Mouse (Mus musculus): ENCODE measurements around the gene Prlr. TPM values are rescaled to one million over a fixed set of nuclear protein-coding genes. Genes with fewer than 3 reads are reported as not detected.

Prlr gene
- polyA plus RNA-seq, 1 experiment from 2014 or later, result 1.5 TPM

DNA sequence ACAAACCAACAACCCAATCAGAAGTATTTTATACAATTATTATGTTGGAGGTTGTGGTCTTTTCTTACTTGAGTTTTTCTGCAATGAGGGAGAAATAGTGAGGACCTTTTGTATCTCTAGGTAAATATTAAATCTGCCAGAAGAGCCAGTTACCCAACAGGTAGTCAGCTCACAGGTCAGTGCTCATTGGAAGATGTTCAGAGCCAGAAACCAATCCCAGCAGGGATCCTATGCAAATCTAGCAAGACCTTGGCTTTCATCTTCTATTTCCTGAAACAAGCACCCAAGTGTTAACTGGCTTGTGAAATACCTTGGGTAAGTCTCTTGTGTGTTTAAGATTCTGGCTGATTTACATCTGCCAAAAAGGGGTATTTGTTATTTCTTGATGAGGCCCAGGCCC, 99.3 kb downstream of the Prlr start:
- no peaks in the 10 kb centered on the region for H3K27me3 ChIP-seq
- no peak overlapping the region for H3K4me2 ChIP-seq (replicated peaks)
- no peak overlapping the region for H3K27ac ChIP-seq (replicated peaks)
- H3K4me3 ChIP-seq (replicated peaks), result no peak overlapping the region
- H3K4me1 ChIP-seq, result no peaks in the 10 kb centered on the region
- no peak overlapping the region for H3K9ac ChIP-seq
- no peaks in the 10 kb centered on the region for H3K9me3 ChIP-seq (replicated peaks)
- H3K36me3 ChIP-seq, result no peaks in the 10 kb centered on the region
- no peak for ATAC-seq (ENCODE audit: insufficient number of reproducible peaks, low FRiP score, low TSS enrichment, low read depth)

- H3K9me3 ChIP-seq (replicated peaks), result no peaks in the 10 kb centered on the region
- no peak for ATAC-seq (ENCODE audit: insufficient number of reproducible peaks, low FRiP score, low TSS enrichment, low read depth)
These were observed 100.4 kb downstream of the Prlr start for GRCm38 (mm10) chr15:10277461-10277860.

GRCm38 (mm10) chr15:10281546-10281945, 104.5 kb downstream of the Prlr start:
- no peak overlapping the region for H3K4me2 ChIP-seq (replicated peaks)
- no peak overlapping the region for H3K27ac ChIP-seq (replicated peaks)
- H3K4me3 ChIP-seq (replicated peaks), result no peak overlapping the region
- H3K27me3 ChIP-seq, result no peaks in the 10 kb centered on the region
- no peak for ATAC-seq (ENCODE audit: insufficient number of reproducible peaks, low FRiP score, low TSS enrichment, low read depth)
- H3K9ac ChIP-seq, result no peak overlapping the region
- no peaks in the 10 kb centered on the region for H3K9me3 ChIP-seq (replicated peaks)
- H3K4me1 ChIP-seq, result no peaks in the 10 kb centered on the region
- 89% methylated on average over 5 of the region's 5 CpGs for WGBS
- no peaks in the 10 kb centered on the region for H3K36me3 ChIP-seq

More at GRCm38 (mm10) chr15:10277461-10277860, 100.4 kb downstream of the Prlr start:
- Histone ChIP-seq H3K9ac (no peak overlapping the region), H3K4me1 (no peaks in the 10 kb centered on the region), H3K27ac (replicated peaks) (no peak overlapping the region), H3K4me2 (replicated peaks) (no peak overlapping the region), H3K27me3 (no peaks in the 10 kb centered on the region), H3K4me3 (replicated peaks) (no peak overlapping the region), H3K36me3 (no peaks in the 10 kb centered on the region)
- WGBS, result 69% methylated on average over 4 of the region's 4 CpGs

GRCm38 (mm10) chr15:10283661-10284060, 106.6 kb downstream of the Prlr start:
- Histone ChIP-seq H3K36me3 (no peaks in the 10 kb centered on the region), H3K4me2 (replicated peaks) (no peak overlapping the region), H3K9ac (no peak overlapping the region), H3K9me3 (replicated peaks) (no peaks in the 10 kb centered on the region), H3K27ac (replicated peaks) (no peak overlapping the region), H3K27me3 (no peaks in the 10 kb centered on the region), H3K4me1 (no peaks in the 10 kb centered on the region), H3K4me3 (replicated peaks) (no peak overlapping the region)
- ATAC-seq (ENCODE audit: insufficient number of reproducible peaks, low FRiP score, low TSS enrichment, low read depth), result no peak

DNA sequence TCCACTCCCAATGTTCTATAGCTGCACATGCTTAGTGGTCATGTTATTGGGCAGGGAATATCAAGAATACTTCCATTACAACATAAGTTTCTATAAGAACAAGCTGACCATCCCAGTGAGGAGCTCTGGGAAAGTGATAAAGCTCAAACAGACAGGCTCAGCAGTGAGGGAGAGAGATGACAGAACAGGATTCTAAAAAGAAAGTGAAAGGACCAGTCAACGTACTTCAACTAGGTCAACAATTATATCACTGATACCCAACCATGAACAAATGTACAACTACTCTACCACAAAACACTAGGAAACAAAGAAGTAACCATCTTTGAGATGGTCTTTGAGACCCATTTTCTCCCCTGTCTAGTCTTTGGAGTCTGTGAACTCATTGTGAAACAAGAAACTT, 119.5 kb downstream of the Prlr start:
- 89% methylated on average over 1 of the region's 1 CpGs for WGBS
- Histone ChIP-seq H3K4me3 (replicated peaks) (no peak overlapping the region), H3K4me2 (replicated peaks) (no peak overlapping the region), H3K9me3 (replicated peaks) (no peaks in the 10 kb centered on the region), H3K4me1 (no peaks in the 10 kb centered on the region), H3K36me3 (no peaks in the 10 kb centered on the region), H3K27ac (replicated peaks) (no peak overlapping the region), H3K9ac (no peak overlapping the region), H3K27me3 (no peaks in the 10 kb centered on the region)
- ATAC-seq (ENCODE audit: insufficient number of reproducible peaks, low FRiP score, low TSS enrichment, low read depth), result no peak

GRCm38 (mm10) chr15:10298058-10298457, 121.0 kb downstream of the Prlr start:
- H3K9me3 ChIP-seq (replicated peaks), result no peaks in the 10 kb centered on the region
- H3K36me3 ChIP-seq, result no peaks in the 10 kb centered on the region
- H3K27me3 ChIP-seq, result no peaks in the 10 kb centered on the region
- WGBS, result 68% methylated on average over 1 of the region's 1 CpGs
- no peak for ATAC-seq (ENCODE audit: insufficient number of reproducible peaks, low FRiP score, low TSS enrichment, low read depth)
- H3K27ac ChIP-seq (replicated peaks), result no peak overlapping the region
- H3K4me2 ChIP-seq (replicated peaks), result no peak overlapping the region
- no peaks in the 10 kb centered on the region for H3K4me1 ChIP-seq
- H3K9ac ChIP-seq, result no peak overlapping the region
- H3K4me3 ChIP-seq (replicated peaks), result no peak overlapping the region

- no peaks in the 10 kb centered on the region for H3K9me3 ChIP-seq (replicated peaks)
- WGBS, result 66% methylated on average over 3 of the region's 3 CpGs
- H3K4me1 ChIP-seq, result no peaks in the 10 kb centered on the region
- no peak overlapping the region for H3K27ac ChIP-seq (replicated peaks)
- no peaks in the 10 kb centered on the region for H3K27me3 ChIP-seq
- H3K36me3 ChIP-seq, result no peaks in the 10 kb centered on the region
- H3K4me2 ChIP-seq (replicated peaks), result no peak overlapping the region
- no peak for ATAC-seq (ENCODE audit: insufficient number of reproducible peaks, low FRiP score, low TSS enrichment, low read depth)
- no peak overlapping the region for H3K9ac ChIP-seq
- H3K4me3 ChIP-seq (replicated peaks), result no peak overlapping the region
These were observed 122.4 kb downstream of the Prlr start for GRCm38 (mm10) chr15:10299467-10299866.

- no peak overlapping the region for H3K27ac ChIP-seq (replicated peaks)
- no peaks in the 10 kb centered on the region for H3K9me3 ChIP-seq (replicated peaks)
- no peaks in the 10 kb centered on the region for H3K4me1 ChIP-seq
- H3K4me3 ChIP-seq (replicated peaks), result no peak overlapping the region
- H3K9ac ChIP-seq, result no peak overlapping the region
- 92% methylated on average over 1 of the region's 1 CpGs for WGBS
- H3K4me2 ChIP-seq (replicated peaks), result no peak overlapping the region
- no peaks in the 10 kb centered on the region for H3K27me3 ChIP-seq
- H3K36me3 ChIP-seq, result no peaks in the 10 kb centered on the region
- ATAC-seq (ENCODE audit: insufficient number of reproducible peaks, low FRiP score, low TSS enrichment, low read depth), result no peak
These were observed 129.4 kb downstream of the Prlr start for GRCm38 (mm10) chr15:10306461-10306860.

- H3K4me2 ChIP-seq (replicated peaks), result no peak overlapping the region
- H3K9ac ChIP-seq, result no peak overlapping the region
- H3K9me3 ChIP-seq (replicated peaks), result no peaks in the 10 kb centered on the region
- no peaks in the 10 kb centered on the region for H3K4me1 ChIP-seq
- H3K4me3 ChIP-seq (replicated peaks), result no peak overlapping the region
- ATAC-seq (ENCODE audit: insufficient number of reproducible peaks, low FRiP score, low TSS enrichment, low read depth), result no peak
- no peak overlapping the region for H3K27ac ChIP-seq (replicated peaks)
- 74% methylated on average over 5 of the region's 5 CpGs for WGBS
- no peaks in the 10 kb centered on the region for H3K27me3 ChIP-seq
- no peaks in the 10 kb centered on the region for H3K36me3 ChIP-seq
These were observed 134.8 kb downstream of the Prlr start for GRCm38 (mm10) chr15:10311826-10312225.

DNA sequence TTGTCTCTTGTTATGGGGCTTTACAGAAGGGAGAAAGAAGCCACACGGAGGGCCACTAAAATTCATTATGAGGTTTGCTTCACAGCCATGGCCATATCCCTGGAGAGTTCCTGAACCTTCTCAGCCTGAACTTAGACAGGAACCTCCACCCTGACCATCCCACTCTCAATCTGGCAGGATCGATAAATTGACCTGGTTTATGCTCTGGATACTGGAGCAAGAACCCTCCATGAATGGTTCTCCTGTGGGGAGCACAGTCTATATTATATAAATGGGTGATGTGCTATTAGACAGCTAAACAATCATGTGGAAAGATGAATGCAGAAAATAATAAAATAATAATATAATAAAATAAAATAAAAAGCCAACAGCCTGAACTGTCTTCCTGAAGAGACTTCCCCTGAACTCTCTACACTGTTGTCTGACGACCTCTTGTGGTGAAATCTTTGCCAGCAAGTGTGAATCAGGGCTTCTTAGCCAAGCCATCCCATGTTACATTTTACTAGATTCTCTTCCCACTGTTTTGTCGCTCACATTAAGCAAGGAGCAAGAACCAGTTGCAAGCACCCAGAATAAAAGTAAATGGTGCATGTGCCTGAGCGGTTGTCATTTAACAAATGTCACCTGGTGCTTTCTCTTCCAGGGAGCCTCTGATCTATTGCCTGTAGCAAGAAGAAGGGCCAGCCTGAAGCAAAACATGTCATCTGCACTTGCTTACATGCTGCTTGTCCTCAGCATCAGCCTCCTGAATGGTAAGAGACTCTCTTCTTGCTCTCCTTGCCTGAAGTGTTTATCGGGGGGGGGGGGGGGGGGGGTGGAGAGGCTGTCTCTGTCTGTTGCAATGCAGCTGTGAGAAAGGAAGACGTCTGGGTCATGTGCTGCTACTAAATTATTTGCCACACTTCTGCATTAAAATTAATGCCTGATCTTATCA, 136.8 kb downstream of the Prlr start:
- Histone ChIP-seq H3K36me3 (no peaks in the 10 kb centered on the region), H3K9ac (no peak overlapping the region), H3K4me1 (no peaks in the 10 kb centered on the region), H3K4me2 (replicated peaks) (no peak overlapping the region), H3K27ac (replicated peaks) (no peak overlapping the region), H3K4me3 (replicated peaks) (no peak overlapping the region), H3K27me3 (no peaks in the 10 kb centered on the region), H3K9me3 (replicated peaks) (no peaks in the 10 kb centered on the region)
- 46% methylated on average over 7 of the region's 7 CpGs for WGBS
- ATAC-seq (ENCODE audit: insufficient number of reproducible peaks, low FRiP score, low TSS enrichment, low read depth), result no peak

DNA sequence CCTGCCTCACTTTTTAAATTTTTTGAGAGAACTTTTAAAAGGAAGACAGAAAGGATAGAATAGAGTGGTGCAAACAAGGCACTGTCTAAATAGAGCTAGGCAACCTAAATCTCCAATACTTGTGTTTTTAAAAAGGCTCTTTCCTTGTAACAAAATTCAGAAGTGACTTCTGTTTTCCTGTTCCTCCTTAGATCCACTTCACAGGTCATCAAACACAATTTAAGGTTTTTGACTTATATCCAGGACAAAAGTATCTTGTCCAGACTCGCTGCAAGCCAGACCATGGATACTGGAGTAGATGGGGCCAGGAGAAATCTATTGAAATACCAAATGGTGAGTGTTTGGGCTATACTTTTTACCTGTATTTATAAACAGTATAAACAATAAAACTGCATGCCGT, 148.0 kb downstream of the Prlr start, which contains the start of gene Gm21973:
TSS of gene Gm21973 (plus strand) at position 301 of the 400 bp plus-strand sequence.
- Histone ChIP-seq H3K4me1 (no peaks in the 10 kb centered on the region), H3K9me3 (replicated peaks) (no peaks in the 10 kb centered on the region), H3K27ac (replicated peaks) (no peak within 1 kb of the TSS), H3K27me3 (no peaks in the 10 kb centered on the region), H3K36me3 (no peaks in the 10 kb centered on the region), H3K4me2 (replicated peaks) (no peak within 1 kb of the TSS), H3K4me3 (replicated peaks) (no peak within 1 kb of the TSS), H3K9ac (no peak within 1 kb of the TSS)
- WGBS, result 91% methylated on average over 2 of the region's 2 CpGs
- ATAC-seq (ENCODE audit: insufficient number of reproducible peaks, low FRiP score, low TSS enrichment, low read depth), result no peak

DNA sequence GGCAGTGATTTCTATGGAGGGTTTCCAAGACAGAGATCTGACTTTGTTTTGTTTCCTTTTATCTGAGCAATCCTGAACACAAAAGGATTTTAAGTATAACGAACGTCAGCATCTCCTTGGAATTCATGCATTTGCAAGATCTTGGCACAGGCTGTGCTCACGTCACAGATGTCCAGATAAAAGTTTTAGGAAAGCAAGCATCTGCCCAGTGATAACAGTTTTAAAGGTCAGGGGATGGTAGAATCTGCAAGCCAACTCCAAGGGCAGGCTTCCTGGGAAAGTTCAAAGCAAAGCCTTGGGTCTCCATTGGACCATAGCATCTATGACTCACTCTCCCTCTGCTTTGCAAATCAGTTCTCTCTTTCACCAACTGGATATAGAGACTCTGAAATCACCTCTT, 153.6 kb downstream of the Prlr start:
- Histone ChIP-seq H3K4me1 (no peaks in the 10 kb centered on the region), H3K4me3 (replicated peaks) (no peak overlapping the region), H3K4me2 (replicated peaks) (no peak overlapping the region), H3K9me3 (replicated peaks) (no peaks in the 10 kb centered on the region), H3K36me3 (no peaks in the 10 kb centered on the region), H3K27me3 (no peaks in the 10 kb centered on the region), H3K9ac (no peak overlapping the region), H3K27ac (replicated peaks) (no peak overlapping the region)
- WGBS, result 74% methylated on average over 3 of the region's 3 CpGs
- no peak for ATAC-seq (ENCODE audit: insufficient number of reproducible peaks, low FRiP score, low TSS enrichment, low read depth)
